Mouse (Mus musculus) adrenal gland, adult (tissue): ENCODE measurements around the gene Asb13.
A peak's percentile ranks its signal among the peaks of the same experiment; 100 is the strongest.

Experiments
- DNase-seq, 2 experiments: peaks; one replicate each; pipeline ENCODE4 v3.0.0; 2022 to 2023; ENCODE audit warnings: low spot score in 1 of 2; ENCODE audit not compliant: inconsistent age in 2 of 2

Asb13 gene

DNA sequence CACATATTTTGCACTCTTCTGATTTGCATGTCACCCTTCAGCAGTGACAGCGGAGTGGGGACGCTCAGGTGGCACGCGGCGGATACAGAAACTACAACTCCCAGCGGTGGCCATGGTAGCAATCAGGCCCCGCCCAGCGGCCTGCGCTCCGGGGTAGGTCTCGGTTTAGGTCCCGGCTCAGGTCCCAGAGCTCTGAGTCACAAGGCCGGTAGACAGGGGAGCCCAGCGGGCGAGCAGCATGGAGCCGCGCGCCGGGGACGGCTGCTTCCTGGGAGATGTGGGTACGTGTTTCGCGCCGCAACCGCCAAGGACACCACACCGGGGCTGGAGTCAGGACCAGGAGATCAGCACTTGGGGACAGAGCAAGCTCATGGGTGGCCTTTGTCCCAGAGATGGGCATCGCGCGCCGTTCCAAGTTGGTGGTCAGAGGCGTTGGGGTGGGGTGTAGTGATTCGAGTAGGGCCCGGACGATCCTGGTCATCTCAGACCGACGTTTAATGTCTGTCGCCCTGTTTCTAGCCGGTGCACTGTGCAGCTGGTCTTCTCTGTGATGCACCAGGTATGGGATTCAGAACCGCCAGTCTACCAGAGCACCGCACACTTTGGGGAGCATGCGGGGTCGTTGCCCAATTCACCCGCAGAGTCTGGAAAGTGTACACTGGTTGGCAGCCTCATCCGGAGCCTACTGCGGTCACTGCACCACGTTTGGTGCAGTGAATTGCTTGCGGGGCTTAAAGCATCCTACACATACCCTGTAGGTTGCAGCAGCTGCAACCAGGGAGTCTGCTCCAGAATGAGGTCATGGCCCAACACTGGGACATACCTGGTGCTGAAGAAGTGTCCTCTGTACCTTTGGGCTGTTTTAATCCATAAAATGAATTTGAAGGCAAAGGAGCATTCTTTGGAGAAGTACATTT lies at the start of gene Asb13:
TSS of gene Asb13 (plus strand) at position 138 of the 917 bp plus-strand sequence.
- peak; percentile 93 to 97 for DNase-seq

DNA sequence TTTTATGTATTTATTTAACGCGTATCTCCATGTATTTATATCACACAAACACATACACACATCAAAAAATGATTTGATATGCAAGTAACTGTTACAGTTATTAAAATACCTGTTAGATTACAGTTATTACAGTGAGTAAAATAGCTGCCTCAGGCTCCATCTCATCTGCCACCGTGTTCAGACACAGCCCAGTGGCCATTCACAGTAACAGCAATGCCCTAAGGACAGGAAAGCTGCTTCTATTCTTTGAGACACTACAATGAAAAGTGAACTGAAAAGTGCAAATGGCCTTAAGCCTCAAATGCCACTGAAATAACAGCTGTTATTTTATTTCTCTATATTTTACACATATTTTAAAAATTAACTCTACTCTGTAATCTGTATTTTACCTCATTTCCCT lies 43.0 kb upstream of the Asb13 start:
- DNase-seq: no peak

DNA sequence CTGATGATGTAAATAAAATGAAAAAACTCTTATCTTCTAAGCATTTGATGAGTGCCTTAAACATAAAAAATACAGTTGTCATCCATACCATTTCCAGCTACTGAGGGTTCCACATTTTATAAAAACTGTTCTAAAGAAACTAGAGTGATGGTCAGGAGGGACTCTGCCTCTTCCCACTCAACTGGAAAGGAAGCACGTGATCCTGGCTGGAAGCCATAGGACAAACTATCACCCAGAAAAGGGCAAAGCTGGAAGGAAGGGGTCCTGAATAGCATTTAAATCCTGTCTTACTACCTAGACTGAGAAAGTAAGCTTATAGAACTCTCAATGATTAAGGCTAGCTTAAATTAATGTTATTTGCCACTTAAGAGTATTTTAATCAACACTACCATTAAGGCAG lies 39.5 kb upstream of the Asb13 start:
- no peak for DNase-seq

DNA sequence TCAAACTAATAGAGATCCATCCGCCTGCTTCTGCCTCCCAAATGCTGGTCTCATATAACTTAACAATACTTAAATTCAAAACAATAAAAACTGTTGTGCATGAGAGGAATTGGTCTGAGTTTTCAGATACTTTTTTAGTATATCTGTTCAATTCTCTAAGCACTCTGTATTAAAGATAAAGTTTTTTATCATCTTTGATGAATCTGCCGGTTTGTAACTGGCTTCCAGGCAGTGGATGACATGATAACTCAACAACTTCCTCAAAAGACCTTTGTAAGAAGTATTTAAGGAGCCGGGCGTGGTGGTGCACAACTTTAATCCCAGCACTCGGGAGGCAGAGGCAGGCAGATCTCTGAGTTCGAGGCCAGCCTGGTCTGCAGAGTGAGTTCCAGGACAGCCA lies 37.6 kb upstream of the Asb13 start:
- no peak for DNase-seq

DNA sequence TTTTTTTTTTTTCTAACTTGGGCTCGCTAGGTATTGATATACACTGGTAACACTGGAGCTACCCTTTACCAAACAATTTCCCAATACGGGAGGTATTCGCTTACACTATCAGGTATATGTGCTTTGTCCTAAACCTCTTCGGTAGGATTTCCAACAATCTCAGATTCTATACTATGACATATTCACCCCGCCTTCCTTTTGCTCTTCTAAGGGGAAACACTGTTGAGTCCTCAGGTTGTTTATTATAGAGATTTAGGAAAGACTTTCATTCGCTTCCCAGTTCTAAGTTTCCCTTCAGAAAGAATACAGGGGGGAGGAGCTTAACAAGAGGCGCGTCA lies 24.1 kb upstream of the Asb13 start:
- DNase-seq: no peak

DNA sequence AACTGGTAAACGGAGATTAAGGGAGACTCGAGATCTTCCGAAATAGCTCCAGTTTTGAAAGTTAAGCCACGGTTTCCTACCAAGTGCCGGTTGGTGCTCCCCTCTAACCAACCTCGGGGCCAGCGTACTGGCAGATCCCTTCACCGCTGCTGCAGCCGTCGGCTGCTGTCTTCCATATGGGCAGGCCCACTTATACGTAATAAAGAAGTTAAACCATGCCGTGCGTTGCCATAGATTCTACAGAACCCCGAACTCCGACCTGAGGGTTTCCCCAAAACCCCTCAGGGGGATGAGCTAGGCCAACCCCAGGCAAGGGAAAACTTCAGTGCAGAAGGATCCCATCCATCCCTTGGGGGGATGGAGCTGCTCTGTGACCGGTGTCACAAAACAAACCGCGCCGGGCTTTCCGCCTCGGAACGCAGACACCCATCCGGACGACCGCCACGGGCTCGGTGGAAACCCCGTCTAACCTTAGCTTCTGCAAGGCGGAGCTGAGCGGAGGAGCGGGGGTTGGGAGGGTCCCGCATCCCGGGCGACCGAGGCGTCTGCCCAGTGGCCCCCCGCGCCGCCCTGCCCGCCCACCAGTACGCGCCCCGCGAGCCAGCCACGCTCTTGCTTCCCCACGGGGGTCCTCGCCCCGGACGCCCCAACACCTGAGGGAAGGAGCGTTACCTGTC lies 23.6 kb upstream of the Asb13 start:
- DNase-seq: peak in 1 of 2 experiments; percentile 82

DNA sequence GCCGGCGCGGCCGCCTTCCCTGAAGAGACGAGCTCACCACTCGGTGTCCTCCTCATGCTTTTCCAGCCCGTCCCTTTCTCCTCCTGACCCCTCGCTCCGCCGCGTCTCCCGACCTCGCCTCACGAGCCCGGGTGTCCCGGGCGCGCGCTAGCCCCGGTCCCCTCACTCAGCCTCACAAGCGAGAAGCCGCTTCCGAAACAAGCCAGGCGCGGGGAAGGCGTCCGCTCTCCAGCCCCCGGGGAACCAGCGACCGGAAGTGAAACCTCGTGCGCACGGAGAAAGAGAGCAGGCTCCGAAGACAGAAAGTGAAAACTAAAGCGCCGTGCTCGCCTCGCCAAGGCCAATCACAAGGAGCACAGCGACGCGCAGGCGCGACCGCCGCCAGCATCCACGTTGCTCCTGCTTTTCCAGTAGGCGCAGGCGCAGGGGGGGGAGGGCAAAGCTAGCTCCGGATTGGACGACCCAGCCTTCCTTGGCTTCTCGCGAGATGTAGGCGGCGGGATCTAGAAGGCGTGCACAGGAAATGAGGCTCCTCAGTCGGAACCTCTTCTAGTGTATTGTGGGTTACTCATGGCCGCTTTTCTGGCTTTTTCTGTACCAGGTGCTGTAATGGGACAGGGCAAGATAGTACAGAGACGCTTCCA lies 22.9 kb upstream of the Asb13 start, which contains the start of gene Fam208b:
TSS of gene Fam208b (minus strand) at position 314 of the 644 bp plus-strand sequence.
- peak; percentile 99 for DNase-seq

DNA sequence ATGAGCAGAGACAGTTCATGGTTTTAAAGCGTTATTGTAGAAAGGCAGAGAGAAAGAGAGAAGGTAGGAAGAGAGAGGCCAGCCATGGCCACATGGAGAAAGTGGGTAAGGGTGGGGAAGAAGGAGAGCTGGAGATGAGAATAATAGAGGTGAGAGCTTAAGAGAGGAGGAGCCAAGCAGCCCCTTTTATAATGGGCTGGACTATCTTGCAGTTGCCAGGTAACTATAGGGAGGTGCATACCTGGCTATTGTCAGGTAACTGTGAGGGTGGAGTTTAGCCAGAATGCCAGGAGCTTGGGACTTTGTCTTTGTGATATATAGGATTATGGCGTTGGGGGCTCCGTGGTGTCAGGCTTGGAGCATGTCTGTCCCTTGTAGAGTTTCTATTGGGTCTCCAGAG lies 6.7 kb upstream of the Asb13 start:
- DNase-seq: no peak

DNA sequence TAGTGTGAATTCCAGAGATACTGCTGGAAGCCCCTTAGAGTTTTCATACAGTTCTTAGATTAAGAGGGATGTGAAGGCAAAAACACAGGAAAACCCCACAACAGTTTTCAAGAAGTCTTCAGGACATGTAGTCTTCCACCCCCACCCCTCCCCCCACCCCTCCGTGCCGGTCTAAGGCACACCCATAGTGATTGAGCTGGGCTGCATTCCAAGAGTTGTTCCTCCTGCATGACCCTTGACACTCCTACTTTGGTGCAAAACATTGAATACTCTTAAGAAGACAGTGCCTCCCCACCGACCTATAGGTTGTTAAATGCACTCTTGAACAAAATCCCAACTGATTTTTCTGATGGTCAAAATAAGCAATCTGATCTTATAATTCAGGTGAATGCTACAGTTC lies 5.7 kb upstream of the Asb13 start:
- DNase-seq: no peak

DNA sequence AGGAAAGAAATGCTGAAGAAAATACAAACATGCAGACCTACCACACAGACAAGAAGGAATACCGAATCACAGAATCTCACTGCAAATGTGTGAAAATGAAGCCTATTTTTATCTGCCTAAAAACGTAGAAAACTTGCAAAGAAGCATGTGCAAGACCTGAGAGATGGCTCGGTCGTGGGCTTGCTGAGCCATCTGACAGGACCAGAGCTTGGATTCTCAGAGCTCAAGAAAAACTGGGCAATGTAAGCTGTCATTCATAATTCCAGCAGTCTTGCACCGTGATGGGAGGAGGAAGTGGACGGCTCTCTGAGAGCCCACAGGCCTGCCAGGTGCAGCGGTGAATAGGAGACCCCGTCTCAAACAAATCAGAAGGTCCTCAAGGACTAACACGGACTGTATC lies 1.3 kb upstream of the Asb13 start:
- no peak for DNase-seq

DNA sequence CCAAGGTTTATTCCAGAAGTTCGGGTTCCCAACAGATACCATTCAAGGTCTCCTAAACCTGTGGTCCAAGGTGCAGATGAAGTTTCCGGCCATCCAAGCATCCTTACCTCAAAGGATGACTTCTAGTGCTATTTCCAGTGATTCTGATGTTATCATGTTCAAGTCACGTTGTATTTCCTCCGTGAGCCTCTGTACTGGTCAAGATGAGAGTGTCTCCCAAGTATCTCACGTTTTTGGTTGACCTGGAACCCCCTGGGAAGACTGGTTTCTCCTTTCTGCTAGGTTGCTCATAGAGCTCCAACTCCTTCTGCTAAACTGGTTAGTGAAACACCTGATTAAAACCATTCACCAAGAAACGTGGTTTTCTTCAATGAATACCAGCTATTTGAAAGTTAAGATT lies 701 bp upstream of the Asb13 start:
- DNase-seq: peak in 1 of 2 experiments; percentile 35

DNA sequence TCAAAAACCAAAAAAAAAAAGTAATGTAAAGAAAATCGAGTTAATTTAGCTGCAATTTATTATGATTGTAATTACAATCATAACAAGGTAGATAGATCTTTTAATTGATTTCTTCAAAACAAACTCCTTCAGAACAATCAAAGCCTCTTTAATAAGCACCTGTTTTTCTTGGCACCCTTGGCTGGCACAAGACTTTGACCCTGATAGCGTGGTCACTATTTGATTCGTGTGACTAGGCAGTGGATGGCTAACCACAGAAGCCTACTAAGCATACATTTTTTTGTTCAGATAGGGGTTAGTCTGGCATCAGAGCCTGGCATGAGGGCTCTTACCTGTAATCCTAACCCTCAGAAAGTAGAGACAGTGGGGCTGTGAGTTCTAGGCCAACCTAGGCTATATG lies 1.2 kb downstream of the Asb13 start:
- no peak for DNase-seq

DNA sequence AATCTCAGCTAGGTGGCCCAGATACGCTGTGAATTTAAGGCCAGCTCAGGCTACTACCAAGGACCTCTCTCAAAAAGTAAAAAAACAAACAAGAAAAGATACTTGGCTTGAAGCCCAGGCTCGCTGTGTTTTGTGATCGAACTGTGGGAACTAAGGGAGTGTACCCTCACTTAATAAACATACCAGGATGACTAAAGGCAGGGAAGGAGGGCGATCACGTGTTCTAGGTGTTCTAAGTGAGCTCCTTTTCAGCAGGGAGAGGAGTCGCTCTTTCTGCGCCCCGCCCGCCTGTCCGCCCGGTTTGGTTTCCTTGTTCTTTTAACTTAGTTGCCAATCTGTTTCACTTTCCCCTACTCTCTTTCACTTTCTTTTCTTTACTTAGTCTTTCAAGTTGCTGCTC lies 3.0 kb downstream of the Asb13 start:
- DNase-seq: peak; percentile 22 to 75

DNA sequence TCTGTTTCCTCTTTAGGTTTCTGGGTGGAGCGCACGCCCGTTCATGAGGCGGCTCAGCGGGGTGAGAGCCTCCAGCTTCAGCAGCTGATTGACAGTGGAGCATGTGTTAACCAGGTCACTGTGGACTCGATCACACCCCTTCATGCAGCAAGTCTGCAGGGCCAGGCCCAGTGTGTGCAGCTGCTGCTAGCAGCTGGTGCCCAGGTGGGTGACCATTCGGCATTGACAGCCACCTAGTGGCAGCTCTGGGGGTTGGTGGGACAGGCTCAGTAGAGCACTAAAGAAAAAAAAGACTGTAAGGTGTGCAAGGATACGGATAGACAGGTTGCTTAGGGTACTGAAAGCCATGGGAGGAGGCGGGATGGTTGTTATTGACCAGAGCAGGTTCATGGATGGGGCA lies 8.2 kb downstream of the Asb13 start:
- peak in 1 of 2 experiments; percentile 43 for DNase-seq

DNA sequence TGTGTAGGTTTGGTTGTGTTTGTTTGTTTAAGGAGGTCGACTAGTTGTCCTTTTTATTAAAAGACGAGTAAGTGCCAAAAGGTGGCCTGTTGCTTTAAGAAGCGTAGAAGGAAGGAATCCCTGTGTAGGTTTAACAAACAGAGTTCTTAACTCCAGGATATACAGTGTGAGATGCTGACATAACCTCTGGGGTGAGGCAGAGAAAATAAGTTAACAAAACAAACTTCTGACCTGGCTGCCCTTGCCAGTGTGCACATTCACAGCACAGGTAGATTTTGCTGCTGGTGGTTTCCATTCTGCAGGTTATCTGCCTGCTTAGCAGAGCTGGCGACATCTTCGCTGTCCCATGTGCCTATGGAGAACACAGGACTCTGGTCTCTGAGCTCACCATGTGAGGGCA lies 8.7 kb downstream of the Asb13 start:
- DNase-seq: no peak

DNA sequence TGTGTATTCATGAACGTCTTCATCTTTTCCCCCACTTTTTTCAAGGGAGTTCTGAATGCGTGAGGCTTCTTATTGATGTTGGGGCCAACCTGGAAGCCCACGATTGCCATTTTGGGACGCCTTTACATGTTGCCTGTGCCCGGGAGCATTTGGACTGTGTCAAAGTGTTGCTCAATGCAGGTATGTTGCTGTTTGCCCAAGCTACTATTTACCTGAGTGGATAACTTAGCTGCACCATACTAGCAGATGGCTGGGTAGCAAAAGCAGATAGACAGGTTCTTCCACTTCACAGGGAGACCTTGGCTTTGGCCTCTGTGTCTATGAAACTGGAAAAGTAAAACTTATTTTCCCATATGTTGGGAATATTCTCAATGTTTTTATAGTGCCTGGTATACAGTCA lies 11.0 kb downstream of the Asb13 start:
- DNase-seq: no peak

DNA sequence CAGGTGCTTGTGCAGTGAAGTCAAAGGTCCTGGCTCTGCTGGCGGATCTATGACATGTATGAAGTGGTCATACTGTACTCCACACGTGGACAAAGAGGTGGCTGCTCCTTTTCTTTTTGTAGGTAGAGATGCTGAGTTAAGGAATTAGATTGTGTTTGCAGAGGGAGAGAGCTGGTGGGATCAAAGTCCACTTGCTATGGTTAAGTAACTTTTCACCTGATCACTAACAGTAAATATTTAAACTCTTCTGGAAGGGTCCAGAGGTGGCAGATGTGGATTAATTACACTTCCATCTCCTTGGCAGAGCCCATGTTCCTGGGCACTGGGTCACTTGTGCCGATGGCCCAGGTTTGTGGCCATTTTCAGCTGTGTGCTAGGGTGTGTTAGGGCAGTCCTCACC lies 12.1 kb downstream of the Asb13 start:
- no peak for DNase-seq

DNA sequence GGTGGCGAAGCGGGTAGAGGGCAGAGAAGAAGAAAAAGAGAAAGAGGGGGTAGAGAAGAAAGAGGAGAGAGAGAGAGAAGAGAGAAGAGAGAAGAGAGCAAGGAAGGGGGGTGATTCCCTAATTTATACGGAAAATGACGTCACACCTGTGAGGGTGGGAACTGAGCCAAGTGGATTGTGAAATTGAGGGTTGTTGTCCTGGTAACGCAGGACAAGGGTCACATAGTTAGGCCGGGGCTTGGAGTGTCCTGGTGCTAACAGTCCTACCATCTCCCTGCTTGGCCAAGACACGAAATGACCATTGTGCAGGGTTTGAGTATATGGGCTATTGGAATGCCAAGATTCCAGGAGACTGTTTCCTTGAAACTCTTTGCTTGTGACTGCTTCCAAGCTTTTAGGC lies 12.7 kb downstream of the Asb13 start:
- DNase-seq: no peak

DNA sequence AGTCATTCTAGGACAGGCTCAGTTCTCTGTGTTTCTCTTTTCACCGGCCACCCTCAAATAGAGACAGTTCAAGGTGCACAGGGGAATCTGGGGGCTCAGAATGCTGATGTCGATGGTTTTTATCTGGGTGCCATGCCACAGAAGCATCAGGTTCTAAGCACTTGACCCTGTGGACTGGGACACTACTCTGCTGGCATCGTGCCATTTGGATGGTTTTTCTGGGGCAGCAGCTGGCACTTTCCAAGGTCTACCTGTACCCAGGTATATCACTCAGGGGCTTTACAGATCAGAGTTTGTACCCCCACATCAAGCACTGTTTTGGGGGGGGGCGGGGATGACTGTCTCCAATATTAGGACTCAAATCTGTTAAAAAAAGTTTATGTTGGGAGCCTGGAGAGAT lies 16.7 kb downstream of the Asb13 start:
- no peak for DNase-seq

DNA sequence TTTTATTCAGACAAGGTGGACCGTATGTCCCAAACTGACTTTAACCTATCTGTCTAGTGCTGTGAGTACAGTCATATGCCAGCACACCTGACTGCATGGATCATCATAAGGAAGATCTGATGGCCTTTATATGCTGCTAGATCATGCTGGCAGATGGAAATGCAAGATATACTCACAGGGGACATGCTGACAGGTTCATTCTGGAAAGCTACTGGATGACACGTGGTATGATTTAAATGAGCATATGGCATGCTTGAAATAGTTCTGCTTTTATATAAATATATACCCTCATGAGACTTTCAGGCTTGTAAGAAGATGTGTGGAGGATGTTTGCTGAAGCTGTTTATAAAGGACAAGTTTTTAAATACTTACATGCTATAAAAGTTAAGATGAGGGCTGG lies 20.6 kb downstream of the Asb13 start:
- no peak for DNase-seq

DNA sequence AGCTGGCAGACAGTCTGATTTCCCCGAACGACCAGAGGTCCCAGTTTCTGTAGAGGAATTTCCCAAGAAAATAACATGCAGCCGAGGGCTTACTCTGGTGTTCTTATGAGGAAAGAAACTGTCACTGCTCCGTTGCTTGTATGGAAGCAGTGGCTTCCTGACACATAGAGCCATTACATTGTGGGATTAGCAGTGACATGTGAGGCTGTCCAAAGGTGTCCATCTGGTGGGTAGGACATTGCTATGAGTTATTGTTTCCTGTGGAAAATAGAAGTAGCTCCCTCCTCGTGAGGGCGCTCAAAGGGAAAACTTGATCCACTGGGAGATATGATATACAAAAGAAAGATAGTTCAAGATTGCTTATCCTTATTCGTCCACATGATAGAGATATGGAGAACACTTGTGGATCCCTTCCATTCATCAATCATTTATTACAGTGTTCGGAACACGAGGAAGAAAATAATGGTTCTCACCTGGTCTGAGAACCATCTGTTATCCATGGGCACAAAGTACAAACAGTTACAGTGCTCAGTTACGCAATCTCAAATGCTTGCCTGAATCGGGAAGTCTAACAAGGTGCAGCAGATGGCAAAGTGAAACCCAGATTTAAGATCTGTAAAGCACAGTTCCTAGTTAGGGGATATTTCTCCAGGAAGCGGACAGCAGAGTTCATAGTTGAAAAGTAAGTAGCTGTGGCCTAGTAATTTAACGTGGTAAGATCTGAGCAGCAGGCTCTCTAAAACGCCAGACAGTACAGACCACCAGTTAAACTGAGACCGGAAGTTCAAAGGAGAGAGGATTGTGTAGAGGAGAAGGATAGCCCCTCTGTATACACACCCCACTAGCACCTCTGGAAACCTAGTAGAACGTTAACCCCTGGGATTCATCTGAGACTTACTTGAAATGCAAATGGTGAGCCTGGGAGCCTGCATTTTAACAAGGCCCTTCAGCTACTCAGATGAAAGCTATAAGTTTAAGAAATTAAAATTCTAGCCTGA lies 25.6 kb downstream of the Asb13 start:
- no peak for DNase-seq
